Mouse (Mus musculus): ENCODE results near the gene Smim27. TPM values are rescaled to one million over a fixed set of nuclear protein-coding genes. Genes with fewer than 3 reads are reported as not detected.

Gene Smim27
- polyA plus RNA-seq, 1 experiment from 2014 or later, result 29.0 TPM

DNA sequence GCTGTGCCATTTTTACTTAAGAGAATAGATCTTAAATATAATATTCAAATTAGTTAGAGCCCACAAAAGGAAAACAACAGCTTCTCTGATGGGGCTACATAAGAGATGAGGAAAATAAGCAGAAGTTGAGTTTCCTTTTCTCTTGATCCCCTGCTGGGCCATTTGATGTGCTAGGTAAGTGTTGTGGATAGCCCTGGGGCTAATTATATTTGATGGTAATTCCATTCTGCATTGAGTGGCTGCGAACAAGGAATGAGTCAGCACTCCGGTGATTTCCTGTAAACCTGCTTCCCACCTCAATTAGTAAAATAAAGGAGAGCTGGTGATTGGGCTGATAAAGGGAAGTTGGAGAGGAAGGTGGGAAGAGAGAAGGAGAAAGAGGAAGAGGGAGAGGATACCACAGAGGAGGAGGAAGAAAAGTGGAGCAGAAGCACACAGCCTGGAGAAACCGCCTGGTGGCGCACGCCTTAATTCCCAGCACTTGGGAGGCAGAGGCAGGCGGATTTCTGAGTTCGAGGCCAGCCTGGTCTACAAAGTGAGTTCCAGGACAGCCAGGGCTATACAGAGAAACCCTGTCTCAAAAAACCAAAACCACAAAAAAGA is 36.2 kb upstream of the Smim27 start:
- no peaks in the 10 kb centered on the region for H3K36me3 ChIP-seq (ENCODE audit: control insufficient read depth, insufficient read depth, low read length)
- H3K9ac ChIP-seq (ENCODE audit: low read depth, low read length), result no peak overlapping the region
- no peak overlapping the region for H3K4me2 ChIP-seq
- ATAC-seq (replicated peaks; ENCODE audit: insufficient number of reproducible peaks, low FRiP score, low TSS enrichment), result no peak
- no peaks in the 10 kb centered on the region for H3K4me1 ChIP-seq (ENCODE audit: control insufficient read depth, insufficient read depth, low read length)
- no peaks in the 10 kb centered on the region for H3K27me3 ChIP-seq (ENCODE audit: control insufficient read depth, insufficient read depth, low read length)
- no peak overlapping the region for H3K27ac ChIP-seq (ENCODE audit: low read depth, low read length)
- H3K4me3 ChIP-seq (ENCODE audit: low read depth, low read length), result no peak overlapping the region
- no peaks in the 10 kb centered on the region for H3K9me3 ChIP-seq (replicated peaks; ENCODE audit: control insufficient read depth, low read length)
- WGBS (ENCODE audit: insufficient replicate concordance), result 86% methylated on average over 7 of the region's 7 CpGs

- 72% methylated on average over 6 of the region's 6 CpGs for WGBS (ENCODE audit: insufficient replicate concordance)
- ATAC-seq (replicated peaks; ENCODE audit: insufficient number of reproducible peaks, low FRiP score, low TSS enrichment), result no peak
Observed at GRCm38 (mm10) chr4:40234256-40234655, 35.1 kb upstream of the Smim27 start.

GRCm38 (mm10) chr4:40236829-40237228 is 32.5 kb upstream of the Smim27 start:
- ATAC-seq (replicated peaks; ENCODE audit: insufficient number of reproducible peaks, low FRiP score, low TSS enrichment), result no peak
- WGBS (ENCODE audit: insufficient replicate concordance), result 87% methylated on average over 4 of the region's 4 CpGs

More at GRCm38 (mm10) chr4:40234256-40234655, 35.1 kb upstream of the Smim27 start:
- Histone ChIP-seq H3K9ac (ENCODE audit: low read depth, low read length) (no peak overlapping the region), H3K4me2 (no peak overlapping the region), H3K27ac (ENCODE audit: low read depth, low read length) (no peak overlapping the region), H3K4me3 (ENCODE audit: low read depth, low read length) (no peak overlapping the region), H3K9me3 (replicated peaks; ENCODE audit: control insufficient read depth, low read length) (no peaks in the 10 kb centered on the region), H3K4me1 (ENCODE audit: control insufficient read depth, insufficient read depth, low read length) (no peaks in the 10 kb centered on the region), H3K27me3 (ENCODE audit: control insufficient read depth, insufficient read depth, low read length) (no peaks in the 10 kb centered on the region), H3K36me3 (ENCODE audit: control insufficient read depth, insufficient read depth, low read length) (no peaks in the 10 kb centered on the region)

DNA sequence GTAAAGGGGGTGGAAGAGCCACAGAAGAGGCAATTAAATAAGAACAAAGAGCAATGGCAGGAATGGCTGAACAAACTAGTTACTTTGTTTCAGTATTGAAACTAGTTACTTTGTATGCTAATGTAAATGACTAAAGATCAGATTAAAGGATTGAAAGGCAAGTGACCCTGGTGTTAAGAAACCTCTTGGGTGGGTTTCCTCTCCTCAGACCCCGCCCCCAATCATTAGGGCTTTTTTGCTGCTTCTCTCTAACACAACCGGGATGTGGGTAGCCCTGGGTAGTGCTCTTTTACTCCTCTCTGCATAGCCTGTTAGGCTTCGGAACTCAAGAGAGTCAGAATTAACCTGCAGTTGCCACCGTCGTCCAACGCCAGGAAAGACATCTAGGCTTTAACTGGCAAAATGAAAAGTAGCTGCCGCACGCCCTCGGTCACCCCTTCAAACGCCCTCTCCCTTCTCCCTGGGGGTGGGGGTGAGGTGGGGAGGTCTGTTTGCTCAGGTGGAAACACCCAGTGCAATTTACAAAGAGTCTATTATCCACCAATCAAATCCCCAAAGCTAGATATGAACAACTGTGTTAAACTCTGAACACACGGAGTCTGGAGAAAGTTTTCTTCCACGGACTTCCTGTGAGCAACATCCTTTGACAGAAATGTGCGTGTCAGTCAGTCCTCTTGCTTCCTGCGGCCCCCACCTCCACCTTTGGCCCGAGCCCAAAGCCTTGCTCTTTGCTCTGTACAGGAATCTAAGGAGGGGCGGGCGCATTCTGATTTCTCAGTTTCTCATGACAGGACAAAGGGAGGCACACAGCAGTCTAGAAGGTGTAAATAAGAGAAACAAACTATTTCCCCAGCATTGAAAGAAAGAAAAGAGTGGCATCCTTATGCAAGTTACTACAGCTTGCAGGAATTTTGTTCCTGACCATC is 30.6 kb upstream of the Smim27 start:
- H3K9me3 ChIP-seq (replicated peaks; ENCODE audit: control insufficient read depth, low read length), result no peaks in the 10 kb centered on the region
- 0 out of 2 replicates have a peak overlapping the region, but pooled peaks have one; percentile 16 for H3K27ac ChIP-seq (ENCODE audit: low read depth, low read length)
- peak; percentile 59; the same call in 1 of the 2 replicates for ATAC-seq (replicated peaks; ENCODE audit: insufficient number of reproducible peaks, low FRiP score, low TSS enrichment)
- H3K4me1 ChIP-seq (ENCODE audit: control insufficient read depth, insufficient read depth, low read length), result no peaks in the 10 kb centered on the region
- H3K27me3 ChIP-seq (ENCODE audit: control insufficient read depth, insufficient read depth, low read length), result no peaks in the 10 kb centered on the region
- H3K4me2 ChIP-seq, result peak overlapping the region; percentile 87
- peak overlapping the region; percentile 62 for H3K4me3 ChIP-seq (ENCODE audit: low read depth, low read length)
- H3K9ac ChIP-seq (ENCODE audit: low read depth, low read length), result peak overlapping the region; percentile 56
- 4% methylated on average over 17 of the region's 17 CpGs for WGBS (ENCODE audit: insufficient replicate concordance)
- no peaks in the 10 kb centered on the region for H3K36me3 ChIP-seq (ENCODE audit: control insufficient read depth, insufficient read depth, low read length)

More at GRCm38 (mm10) chr4:40236829-40237228, 32.5 kb upstream of the Smim27 start:
- Histone ChIP-seq H3K36me3 (ENCODE audit: control insufficient read depth, insufficient read depth, low read length) (no peaks in the 10 kb centered on the region), H3K4me2 (no peak overlapping the region), H3K27ac (ENCODE audit: low read depth, low read length) (no peak overlapping the region), H3K9ac (ENCODE audit: low read depth, low read length) (no peak overlapping the region), H3K9me3 (replicated peaks; ENCODE audit: control insufficient read depth, low read length) (no peaks in the 10 kb centered on the region), H3K4me3 (ENCODE audit: low read depth, low read length) (no peak overlapping the region), H3K27me3 (ENCODE audit: control insufficient read depth, insufficient read depth, low read length) (no peaks in the 10 kb centered on the region), H3K4me1 (ENCODE audit: control insufficient read depth, insufficient read depth, low read length) (no peaks in the 10 kb centered on the region)

DNA sequence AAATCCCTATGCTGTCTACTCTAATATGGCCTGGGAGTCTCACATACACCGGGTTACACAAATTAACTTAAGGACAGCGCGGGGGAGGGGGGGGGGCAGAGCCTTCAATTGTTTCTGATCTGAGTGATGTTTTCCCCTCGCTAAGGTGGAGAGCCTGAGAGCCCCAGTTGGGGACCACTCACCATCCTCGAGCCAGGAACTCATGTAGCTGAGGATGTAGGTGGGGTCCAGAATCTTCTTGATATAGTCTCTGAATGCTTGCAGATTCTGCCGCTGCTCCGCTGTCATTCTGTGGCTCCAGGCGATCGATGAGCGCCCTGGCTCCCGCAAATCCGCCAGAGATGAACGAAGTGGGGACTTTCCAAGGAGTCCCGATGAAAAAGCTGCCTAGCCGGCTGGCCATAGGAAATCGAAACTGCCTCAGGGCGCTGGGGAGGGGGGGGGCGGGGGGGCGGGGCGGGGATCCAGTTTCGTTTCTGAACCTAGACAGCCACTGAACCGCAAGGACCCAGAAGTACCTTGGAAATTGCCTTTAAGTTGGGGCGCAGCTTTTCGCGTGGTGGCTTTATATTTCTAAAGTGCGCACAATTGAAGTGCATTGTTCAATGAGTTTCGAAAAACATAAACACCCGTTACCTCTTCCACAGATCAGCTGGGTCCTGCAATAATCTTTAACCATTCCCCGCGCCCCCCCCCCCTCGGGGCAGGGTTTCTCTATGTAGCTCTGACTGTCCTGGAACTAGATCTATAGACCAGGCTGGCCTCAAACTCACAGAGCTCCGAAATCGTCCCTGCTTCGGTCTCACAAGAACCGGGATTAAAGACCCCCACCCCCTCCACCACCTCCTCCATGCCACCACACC is 29.7 kb upstream of the Smim27 start, which contains the start of gene Ddx58:
Gene Ddx58, minus strand, starts transcription at position 420 of the 863 bp plus-strand sequence.
- 4% methylated on average over 33 of the region's 35 CpGs for WGBS (ENCODE audit: insufficient replicate concordance)

DNA sequence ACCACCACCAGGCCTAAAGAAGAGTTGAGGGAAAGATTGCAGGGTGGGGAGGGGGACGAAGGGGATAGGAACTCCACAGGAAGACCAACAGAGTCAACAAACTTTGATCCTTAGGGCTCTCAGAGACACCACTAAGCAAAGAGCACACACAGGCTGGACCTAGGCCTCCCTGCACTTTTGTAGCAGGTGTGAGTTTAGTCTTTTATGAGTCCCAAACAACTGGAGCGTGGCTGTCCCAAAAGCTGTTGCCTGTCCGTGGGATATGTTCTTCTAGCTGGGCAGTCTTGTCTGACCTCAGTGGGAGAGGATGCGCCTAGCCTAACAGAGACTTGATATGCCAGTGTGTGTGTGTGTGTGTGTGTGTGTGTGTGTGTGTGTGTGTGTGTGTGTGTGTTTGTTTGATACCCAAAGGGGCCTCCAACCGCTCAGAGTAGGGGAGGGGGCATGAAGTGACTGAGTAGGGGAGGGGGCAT is 29.1 kb upstream of the Smim27 start:
- Histone ChIP-seq H3K4me2 (peak overlapping the region; percentile 87), H3K27me3 (ENCODE audit: control insufficient read depth, insufficient read depth, low read length) (no peaks in the 10 kb centered on the region), H3K27ac (ENCODE audit: low read depth, low read length) (no peak overlapping the region), H3K9ac (ENCODE audit: low read depth, low read length) (peak overlapping the region; percentile 56), H3K9me3 (replicated peaks; ENCODE audit: control insufficient read depth, low read length) (no peaks in the 10 kb centered on the region), H3K4me1 (ENCODE audit: control insufficient read depth, insufficient read depth, low read length) (no peaks in the 10 kb centered on the region), H3K4me3 (ENCODE audit: low read depth, low read length) (peak overlapping the region; percentile 62), H3K36me3 (ENCODE audit: control insufficient read depth, insufficient read depth, low read length) (no peaks in the 10 kb centered on the region)
- WGBS (ENCODE audit: insufficient replicate concordance), result 43% methylated on average over 5 of the region's 5 CpGs
- 0 out of 2 replicates have a peak, but pooled peaks have one; percentile 14 for ATAC-seq (replicated peaks; ENCODE audit: insufficient number of reproducible peaks, low FRiP score, low TSS enrichment)

More for the DNA sequence above, 29.7 kb upstream of the Smim27 start, which contains the start of gene Ddx58:
- peak; percentile 31; the same call in 1 of the 2 replicates for ATAC-seq (replicated peaks; ENCODE audit: insufficient number of reproducible peaks, low FRiP score, low TSS enrichment)
- peak within 1 kb of the TSS; percentile 87 for H3K4me2 ChIP-seq
- H3K27ac ChIP-seq (ENCODE audit: low read depth, low read length), result 0 out of 2 replicates have a peak within 1 kb of the TSS, but pooled peaks have one; percentile 16
- no peaks in the 10 kb centered on the region for H3K36me3 ChIP-seq (ENCODE audit: control insufficient read depth, insufficient read depth, low read length)
- peak within 1 kb of the TSS; percentile 56 for H3K9ac ChIP-seq (ENCODE audit: low read depth, low read length)
- H3K4me3 ChIP-seq (ENCODE audit: low read depth, low read length), result peak within 1 kb of the TSS; percentile 62
- no peaks in the 10 kb centered on the region for H3K9me3 ChIP-seq (replicated peaks; ENCODE audit: control insufficient read depth, low read length)
- H3K4me1 ChIP-seq (ENCODE audit: control insufficient read depth, insufficient read depth, low read length), result no peaks in the 10 kb centered on the region
- H3K27me3 ChIP-seq (ENCODE audit: control insufficient read depth, insufficient read depth, low read length), result no peaks in the 10 kb centered on the region

- WGBS (ENCODE audit: insufficient replicate concordance), result 42% methylated on average over 6 of the region's 6 CpGs
- Histone ChIP-seq H3K27me3 (ENCODE audit: control insufficient read depth, insufficient read depth, low read length) (no peaks in the 10 kb centered on the region), H3K9ac (ENCODE audit: low read depth, low read length) (no peak overlapping the region), H3K4me3 (ENCODE audit: low read depth, low read length) (no peak overlapping the region), H3K9me3 (replicated peaks; ENCODE audit: control insufficient read depth, low read length) (no peaks in the 10 kb centered on the region), H3K27ac (ENCODE audit: low read depth, low read length) (no peak overlapping the region), H3K4me2 (no peak overlapping the region), H3K4me1 (ENCODE audit: control insufficient read depth, insufficient read depth, low read length) (no peaks in the 10 kb centered on the region), H3K36me3 (ENCODE audit: control insufficient read depth, insufficient read depth, low read length) (no peaks in the 10 kb centered on the region)
- no peak for ATAC-seq (replicated peaks; ENCODE audit: insufficient number of reproducible peaks, low FRiP score, low TSS enrichment)
Observed at GRCm38 (mm10) chr4:40241928-40242327, 27.5 kb upstream of the Smim27 start.

DNA sequence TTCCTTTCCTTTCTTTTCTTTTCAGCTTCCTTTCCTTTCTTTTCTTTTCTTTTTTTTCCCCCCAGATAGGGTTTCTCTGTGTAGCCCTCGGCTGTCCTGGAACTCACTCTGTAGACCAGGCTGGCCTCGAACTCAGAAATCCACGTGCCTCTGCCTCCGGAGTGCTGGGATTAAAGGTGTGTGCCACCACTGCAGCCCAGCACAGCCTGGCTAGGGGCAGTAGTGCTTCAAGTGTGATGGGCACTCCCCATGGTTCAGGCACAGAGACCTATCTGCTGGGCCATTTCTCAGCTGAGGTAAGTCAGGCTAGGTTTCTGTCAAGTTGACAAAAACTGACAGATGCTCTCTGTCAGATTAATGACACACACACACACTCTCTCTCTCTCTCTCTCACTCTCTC is 26.4 kb upstream of the Smim27 start:
- 79% methylated on average over 4 of the region's 4 CpGs for WGBS (ENCODE audit: insufficient replicate concordance)
- ATAC-seq (replicated peaks; ENCODE audit: insufficient number of reproducible peaks, low FRiP score, low TSS enrichment), result no peak
- Histone ChIP-seq H3K27ac (ENCODE audit: low read depth, low read length) (no peak overlapping the region), H3K4me3 (ENCODE audit: low read depth, low read length) (no peak overlapping the region), H3K9ac (ENCODE audit: low read depth, low read length) (no peak overlapping the region), H3K4me2 (no peak overlapping the region), H3K27me3 (ENCODE audit: control insufficient read depth, insufficient read depth, low read length) (no peaks in the 10 kb centered on the region), H3K9me3 (replicated peaks; ENCODE audit: control insufficient read depth, low read length) (no peaks in the 10 kb centered on the region), H3K4me1 (ENCODE audit: control insufficient read depth, insufficient read depth, low read length) (no peaks in the 10 kb centered on the region), H3K36me3 (ENCODE audit: control insufficient read depth, insufficient read depth, low read length) (no peaks in the 10 kb centered on the region)
